Mouse (Mus musculus) kidney, postnatal 36 days (tissue): ENCODE measurements around the gene Nqo2.

Experiments used
- DNase-seq, 2 experiments: peaks; one replicate each; pipeline ENCODE4 v3.0.0; 2021 to 2022; ENCODE audit warnings: mixed read lengths in 2 of 2

Gene Nqo2

DNA sequence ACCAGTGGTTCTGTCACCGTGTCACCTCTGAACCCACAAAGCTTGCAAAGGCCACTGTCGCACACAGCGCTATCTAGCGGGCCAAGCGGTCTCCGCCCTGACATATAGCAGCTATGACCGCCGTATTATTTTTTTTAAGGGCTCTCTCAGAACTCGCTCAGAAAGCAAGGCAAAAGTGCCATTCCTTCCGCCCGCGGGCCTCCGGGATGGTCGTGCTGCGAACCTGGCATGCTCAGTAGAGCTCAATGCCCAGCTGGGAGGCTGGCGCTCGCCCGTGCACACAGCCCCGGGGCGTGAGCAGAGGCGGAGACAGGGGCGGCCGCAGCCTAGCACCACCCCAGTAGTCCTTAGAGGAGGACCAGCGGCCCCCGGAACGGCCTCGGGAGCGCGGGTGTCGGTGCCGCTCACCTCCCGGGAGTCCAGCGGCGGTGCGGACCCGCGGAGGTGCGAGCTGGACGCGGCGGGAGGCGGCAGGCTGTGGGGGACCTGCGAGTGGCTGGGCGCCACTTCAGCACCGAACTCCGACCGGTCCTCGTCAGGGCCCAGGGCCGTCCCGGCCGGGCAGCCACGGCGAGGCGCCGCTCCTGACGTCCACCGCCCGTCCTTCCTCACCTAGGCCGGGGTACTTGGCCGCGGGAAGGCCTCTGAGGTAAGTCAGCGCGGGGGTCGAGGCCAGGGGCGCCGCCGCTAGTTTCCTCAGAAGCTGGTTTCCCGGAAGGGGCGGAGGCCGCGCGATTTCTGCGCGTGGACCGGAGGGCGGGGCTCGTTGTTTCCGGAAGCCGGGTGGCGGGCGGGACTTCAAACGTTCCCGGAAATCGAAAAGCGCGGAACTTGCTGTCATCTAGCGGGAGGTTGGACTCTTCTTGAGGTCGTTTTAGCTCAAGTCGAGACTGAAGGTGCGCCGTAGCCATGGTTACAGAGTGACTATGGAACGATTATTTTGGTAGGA is 37.8 kb downstream of the Nqo2 start, which contains the start of the genes Ripk1 and Serpinb6a:
Gene Ripk1 (plus strand): TSS at position 306 of the 949 bp plus-strand sequence.
Gene Serpinb6a (minus strand): TSS at position 737 of the 949 bp plus-strand sequence.
- peak; percentile 92 to 96 for DNase-seq

DNA sequence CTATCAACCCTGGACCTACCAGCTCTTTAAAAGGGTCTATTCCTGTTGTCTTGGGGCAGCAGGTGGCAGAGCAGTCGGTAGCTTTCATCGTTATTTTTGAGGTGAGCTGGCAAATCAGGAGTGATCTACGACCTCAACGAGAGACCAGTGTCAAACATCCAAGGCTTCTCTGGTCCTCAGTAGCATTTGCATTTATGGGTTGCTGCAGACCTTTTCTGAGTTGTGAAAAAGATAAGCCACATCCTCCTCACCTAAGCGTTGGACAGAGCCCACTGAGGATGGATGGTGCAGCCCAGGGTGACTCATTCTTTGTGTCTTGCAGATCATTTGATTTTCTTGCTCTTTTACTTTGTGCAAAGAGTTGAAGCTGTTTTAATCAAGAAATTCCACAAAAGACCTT is 38.6 kb downstream of the Nqo2 start:
- no peak for DNase-seq

GRCm38 (mm10) chr13:34007234-34007633 is 42.7 kb downstream of the Nqo2 start:
- no peak for DNase-seq

DNA sequence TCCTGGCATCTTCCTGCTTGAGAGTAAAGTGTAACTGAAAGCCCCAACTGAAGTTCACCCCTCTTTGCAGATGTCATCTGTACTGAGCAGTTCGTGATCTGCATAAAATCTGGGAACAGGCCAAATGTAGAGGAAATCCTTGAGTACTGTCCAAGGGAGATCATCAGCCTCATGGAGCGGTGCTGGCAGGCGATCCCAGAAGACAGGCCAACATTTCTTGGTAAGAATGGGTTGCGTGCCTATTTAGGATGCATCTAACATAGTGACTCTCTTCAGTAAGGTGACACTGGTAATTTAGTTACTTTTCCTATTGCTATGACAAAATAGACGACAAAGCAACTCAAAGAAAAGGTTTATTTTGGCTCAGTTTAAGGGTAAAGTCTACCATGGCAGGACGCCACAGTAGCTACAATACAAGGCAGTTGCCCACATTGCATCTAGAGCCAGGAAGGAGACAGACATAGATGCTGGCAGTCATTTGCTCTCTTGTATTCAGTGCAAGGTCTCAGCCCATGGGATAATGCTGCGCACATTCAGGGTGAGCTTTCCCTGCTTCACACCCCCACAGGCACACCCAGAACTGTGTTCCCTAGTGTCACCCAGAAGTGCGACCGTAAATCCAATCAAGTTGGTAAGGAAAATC is 52.6 kb downstream of the Nqo2 start:
- no peak for DNase-seq

- DNase-seq: no peak
Measured at GRCm38 (mm10) chr13:34018521-34018920, 54.0 kb downstream of the Nqo2 start.

GRCm38 (mm10) chr13:34021998-34022397 is 57.5 kb downstream of the Nqo2 start:
- no peak for DNase-seq

- no peak for DNase-seq
Measured at GRCm38 (mm10) chr13:34032041-34032440, 67.6 kb downstream of the Nqo2 start.

DNA sequence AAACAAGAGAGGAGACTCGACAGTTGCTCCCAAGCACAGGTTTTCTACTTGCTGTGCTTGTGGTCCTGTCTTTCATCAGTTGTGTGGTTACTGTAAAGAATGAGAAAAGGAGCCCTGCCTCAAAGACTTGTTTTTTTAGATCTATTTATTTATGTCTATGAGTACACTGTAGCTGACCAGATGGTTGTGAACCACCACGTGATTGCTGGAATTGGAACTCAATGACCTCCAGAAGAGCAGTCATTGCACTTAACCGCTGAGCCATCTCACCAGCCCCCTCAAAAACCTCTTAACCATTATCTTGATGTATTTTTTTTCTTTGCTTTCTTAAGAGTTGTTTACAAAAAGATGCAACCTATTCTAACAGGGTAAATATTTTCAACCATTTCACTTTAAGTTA is 70.9 kb downstream of the Nqo2 start:
- peak; percentile 38 to 56 for DNase-seq

GRCm38 (mm10) chr13:34036726-34037125 is 72.2 kb downstream of the Nqo2 start:
- DNase-seq: no peak

- peak; percentile 98 for DNase-seq
Measured at GRCm38 (mm10) chr13:34037172-34038055, 72.9 kb downstream of the Nqo2 start, which contains the start of gene Bphl. TSS of gene Bphl (plus strand) at chr13:34037597.

DNA sequence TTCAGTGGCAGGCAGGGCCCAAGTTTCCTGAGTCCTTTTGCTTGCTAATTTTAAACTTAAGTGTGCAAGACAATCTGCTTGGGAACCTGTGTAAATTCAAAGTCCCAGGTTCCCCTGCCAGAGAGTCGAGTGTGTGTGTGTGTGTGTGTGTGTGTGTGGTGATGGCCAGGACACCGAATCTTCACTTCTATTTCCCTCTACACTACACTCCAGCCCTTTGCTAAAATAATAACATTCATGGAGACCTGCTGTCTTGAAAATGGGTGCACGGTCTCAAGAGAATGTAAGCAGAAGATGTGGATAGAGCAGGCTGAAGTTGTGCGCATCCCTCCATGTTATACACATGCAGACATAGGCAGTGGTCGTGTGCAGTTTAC is 73.6 kb downstream of the Nqo2 start:
- peak in 1 of 2 experiments; percentile 41 for DNase-seq
